Mouse (Mus musculus): Measurements from ENCODE around the gene Stxbp6. TPM values are rescaled to one million over a fixed set of nuclear protein-coding genes. Genes with fewer than 3 reads are reported as not detected.
"Not testable (repeated sequence)": the region's sequence is repeated elsewhere in the genome, so short reads cannot be mapped to it uniquely, and the experiment has no call there.

Gene Stxbp6
- polyA plus RNA-seq (2014; fragmentation: Nextera tagmentation; extraction: Ambion mirVana) = 21.4 and 24.6 TPM in 2 replicates

GRCm38 (mm10) chr12:45074611-45075342 lies at the start of gene Stxbp6:
Stxbp6 (minus strand) TSS chr12:45074709.
- Histone ChIP-seq H3K4me1 (replicated peaks; ENCODE audit: control insufficient read depth, insufficient read depth, low read length) (peaks cover 11% of the 10 kb centered on the region; the same call in 1 of the 2 replicates), H3K4me2 (replicated peaks) (peak within 1 kb of the TSS; percentile 100), H3K27ac (peak within 1 kb of the TSS; percentile 81), H3K4me3 (replicated peaks; ENCODE audit: low read length) (peak within 1 kb of the TSS; percentile 85), H3K9ac (peak within 1 kb of the TSS; percentile 75), H3K27me3 (ENCODE audit: control insufficient read depth, insufficient read depth, low read length) (peaks cover 7% of the 10 kb centered on the region; the same call in 1 of the 2 replicates), H3K36me3 (replicated peaks; ENCODE audit: control insufficient read depth, insufficient read depth) (no peaks in the 10 kb centered on the region), H3K9me3 (ENCODE audit: control insufficient read depth, low read length) (no peaks in the 10 kb centered on the region)
- 3% methylated on average over 20 of the region's 20 CpGs for WGBS
- ATAC-seq (ENCODE audit: low FRiP score) (peak; percentile 58), DNase-seq (ENCODE audit: low spot score) (peak; percentile 69)

- not testable (repeated sequence) for DNase-seq (ENCODE audit: low spot score); H3K27me3 ChIP-seq (ENCODE audit: control insufficient read depth, insufficient read depth, low read length); H3K9ac ChIP-seq; H3K27ac ChIP-seq; H3K4me2 ChIP-seq (replicated peaks); H3K9me3 ChIP-seq (ENCODE audit: control insufficient read depth, low read length); H3K4me3 ChIP-seq (replicated peaks; ENCODE audit: low read length); H3K36me3 ChIP-seq (replicated peaks; ENCODE audit: control insufficient read depth, insufficient read depth); H3K4me1 ChIP-seq (replicated peaks; ENCODE audit: control insufficient read depth, insufficient read depth, low read length); ATAC-seq (ENCODE audit: low FRiP score)
- WGBS = 87% methylated on average over 2 of the region's 2 CpGs
Observed at GRCm38 (mm10) chr12:45102954-45103353, 28.4 kb upstream of the Stxbp6 start.

- Histone ChIP-seq H3K27ac (no peak overlapping the region), H3K4me1 (replicated peaks; ENCODE audit: control insufficient read depth, insufficient read depth, low read length) (no peaks in the 10 kb centered on the region), H3K9ac (no peak overlapping the region), H3K9me3 (ENCODE audit: control insufficient read depth, low read length) (0 out of 2 replicates have a peak, but pooled peaks cover 5% of the 10 kb centered on the region), H3K36me3 (replicated peaks; ENCODE audit: control insufficient read depth, insufficient read depth) (no peaks in the 10 kb centered on the region), H3K4me3 (replicated peaks; ENCODE audit: low read length) (no peak overlapping the region), H3K27me3 (ENCODE audit: control insufficient read depth, insufficient read depth, low read length) (no peaks in the 10 kb centered on the region), H3K4me2 (replicated peaks) (no peak overlapping the region)
- 60% methylated on average over 2 of the region's 2 CpGs for WGBS
- ATAC-seq (ENCODE audit: low FRiP score) (no peak), DNase-seq (ENCODE audit: low spot score) (no peak)
Observed at GRCm38 (mm10) chr12:45093732-45094131, 19.2 kb upstream of the Stxbp6 start.

- no peak for ATAC-seq (ENCODE audit: low FRiP score)
- H3K4me2 ChIP-seq (replicated peaks) = no peak overlapping the region
- WGBS = 80% methylated on average over 3 of the region's 3 CpGs
Observed at GRCm38 (mm10) chr12:45092444-45092843, 17.9 kb upstream of the Stxbp6 start.

GRCm38 (mm10) chr12:45083145-45083475 lies 8.6 kb upstream of the Stxbp6 start:
- Histone ChIP-seq H3K9ac (no peak overlapping the region), H3K27ac (no peak overlapping the region), H3K4me3 (replicated peaks; ENCODE audit: low read length) (no peak overlapping the region), H3K9me3 (ENCODE audit: control insufficient read depth, low read length) (no peaks in the 10 kb centered on the region), H3K4me2 (replicated peaks) (no peak overlapping the region), H3K4me1 (replicated peaks; ENCODE audit: control insufficient read depth, insufficient read depth, low read length) (no peaks in the 10 kb centered on the region), H3K36me3 (replicated peaks; ENCODE audit: control insufficient read depth, insufficient read depth) (no peaks in the 10 kb centered on the region), H3K27me3 (ENCODE audit: control insufficient read depth, insufficient read depth, low read length) (no peaks in the 10 kb centered on the region)
- WGBS = 81% methylated on average over 1 of the region's 1 CpGs
- ATAC-seq (ENCODE audit: low FRiP score) (no peak), DNase-seq (ENCODE audit: low spot score) (no peak)

More at GRCm38 (mm10) chr12:45092444-45092843, 17.9 kb upstream of the Stxbp6 start:
- Histone ChIP-seq H3K4me1 (replicated peaks; ENCODE audit: control insufficient read depth, insufficient read depth, low read length) (no peaks in the 10 kb centered on the region), H3K9me3 (ENCODE audit: control insufficient read depth, low read length) (0 out of 2 replicates have a peak, but pooled peaks cover 5% of the 10 kb centered on the region), H3K9ac (no peak overlapping the region), H3K27ac (no peak overlapping the region), H3K36me3 (replicated peaks; ENCODE audit: control insufficient read depth, insufficient read depth) (no peaks in the 10 kb centered on the region), H3K4me3 (replicated peaks; ENCODE audit: low read length) (no peak overlapping the region), H3K27me3 (ENCODE audit: control insufficient read depth, insufficient read depth, low read length) (no peaks in the 10 kb centered on the region)
- DNase-seq (ENCODE audit: low spot score) = no peak

- no peak for DNase-seq (ENCODE audit: low spot score)
- 87% methylated on average over 4 of the region's 4 CpGs for WGBS
- H3K4me3 ChIP-seq (replicated peaks; ENCODE audit: low read length) = no peak overlapping the region
Observed at GRCm38 (mm10) chr12:45082379-45083144, 8.1 kb upstream of the Stxbp6 start.

GRCm38 (mm10) chr12:45081617-45082016 lies 7.1 kb upstream of the Stxbp6 start:
- H3K27ac ChIP-seq = no peak overlapping the region
- no peak overlapping the region for H3K4me2 ChIP-seq (replicated peaks)
- ATAC-seq (ENCODE audit: low FRiP score) (no peak), DNase-seq (ENCODE audit: low spot score) (no peak)
- WGBS = 77% methylated on average over 1 of the region's 1 CpGs
- H3K9ac ChIP-seq = no peak overlapping the region
- no peak overlapping the region for H3K4me3 ChIP-seq (replicated peaks; ENCODE audit: low read length)
- H3K9me3 ChIP-seq (ENCODE audit: control insufficient read depth, low read length) = no peaks in the 10 kb centered on the region
- H3K4me1 ChIP-seq (replicated peaks; ENCODE audit: control insufficient read depth, insufficient read depth, low read length) = no peaks in the 10 kb centered on the region
- H3K36me3 ChIP-seq (replicated peaks; ENCODE audit: control insufficient read depth, insufficient read depth) = no peaks in the 10 kb centered on the region
- no peaks in the 10 kb centered on the region for H3K27me3 ChIP-seq (ENCODE audit: control insufficient read depth, insufficient read depth, low read length)

More at GRCm38 (mm10) chr12:45082379-45083144, 8.1 kb upstream of the Stxbp6 start:
- H3K27me3 ChIP-seq (ENCODE audit: control insufficient read depth, insufficient read depth, low read length) = no peaks in the 10 kb centered on the region
- H3K4me1 ChIP-seq (replicated peaks; ENCODE audit: control insufficient read depth, insufficient read depth, low read length) = no peaks in the 10 kb centered on the region
- no peaks in the 10 kb centered on the region for H3K9me3 ChIP-seq (ENCODE audit: control insufficient read depth, low read length)
- no peak overlapping the region for H3K9ac ChIP-seq
- H3K4me2 ChIP-seq (replicated peaks) = no peak overlapping the region
- H3K27ac ChIP-seq = no peak overlapping the region
- ATAC-seq (ENCODE audit: low FRiP score) = no peak
- no peaks in the 10 kb centered on the region for H3K36me3 ChIP-seq (replicated peaks; ENCODE audit: control insufficient read depth, insufficient read depth)

- Histone ChIP-seq H3K4me1 (replicated peaks; ENCODE audit: control insufficient read depth, insufficient read depth, low read length) (no peaks in the 10 kb centered on the region), H3K4me3 (replicated peaks; ENCODE audit: low read length) (no peak overlapping the region), H3K36me3 (replicated peaks; ENCODE audit: control insufficient read depth, insufficient read depth) (no peaks in the 10 kb centered on the region), H3K27ac (no peak overlapping the region), H3K27me3 (ENCODE audit: control insufficient read depth, insufficient read depth, low read length) (0 out of 2 replicates have a peak, but pooled peaks cover 3% of the 10 kb centered on the region), H3K9me3 (ENCODE audit: control insufficient read depth, low read length) (no peaks in the 10 kb centered on the region), H3K9ac (no peak overlapping the region), H3K4me2 (replicated peaks) (no peak overlapping the region)
- WGBS = 76% methylated on average over 5 of the region's 5 CpGs
- DNase-seq (ENCODE audit: low spot score) = no peak
- ATAC-seq (ENCODE audit: low FRiP score) = no peak
Observed at GRCm38 (mm10) chr12:45080753-45081122, 6.2 kb upstream of the Stxbp6 start.

GRCm38 (mm10) chr12:45080036-45080752 lies 5.7 kb upstream of the Stxbp6 start:
- Histone ChIP-seq H3K4me2 (replicated peaks) (no peak overlapping the region), H3K27ac (no peak overlapping the region), H3K9ac (no peak overlapping the region), H3K4me1 (replicated peaks; ENCODE audit: control insufficient read depth, insufficient read depth, low read length) (0 out of 2 replicates have a peak, but pooled peaks cover 3% of the 10 kb centered on the region), H3K4me3 (replicated peaks; ENCODE audit: low read length) (no peak overlapping the region), H3K9me3 (ENCODE audit: control insufficient read depth, low read length) (no peaks in the 10 kb centered on the region), H3K27me3 (ENCODE audit: control insufficient read depth, insufficient read depth, low read length) (0 out of 2 replicates have a peak, but pooled peaks cover 4% of the 10 kb centered on the region), H3K36me3 (replicated peaks; ENCODE audit: control insufficient read depth, insufficient read depth) (no peaks in the 10 kb centered on the region)
- DNase-seq (ENCODE audit: low spot score) (no peak), ATAC-seq (ENCODE audit: low FRiP score) (no peak)
- WGBS = 84% methylated on average over 5 of the region's 5 CpGs

All from hindbrain, embryonic 14.5 days (tissue).